Mouse (Mus musculus): ENCODE data around the gene Kcnh1. TPM values are rescaled to one million over a fixed set of nuclear protein-coding genes. Genes with fewer than 3 reads are reported as not detected.

Kcnh1 gene
- polyA plus RNA-seq, 1 experiment from 2014 or later = not detected

GRCm38 (mm10) chr1:192406589-192406988 is 216.0 kb downstream of the Kcnh1 start:
- Histone ChIP-seq H3K9ac (no peak overlapping the region), H3K27ac (replicated peaks) (no peak overlapping the region), H3K36me3 (replicated peaks) (no peaks in the 10 kb centered on the region), H3K9me3 (replicated peaks) (no peaks in the 10 kb centered on the region), H3K27me3 (peaks cover 16% of the 10 kb centered on the region; the same call in 1 of the 2 replicates), H3K4me2 (no peak overlapping the region), H3K4me1 (replicated peaks) (no peaks in the 10 kb centered on the region), H3K4me3 (replicated peaks) (no peak overlapping the region)
- WGBS (ENCODE audit: insufficient replicate concordance) = 68% methylated on average over 5 of the region's 5 CpGs
- no peak for ATAC-seq (ENCODE audit: insufficient read depth)

- H3K27me3 ChIP-seq = peaks cover 5% of the 10 kb centered on the region; the same call in 1 of the 2 replicates
- H3K36me3 ChIP-seq (replicated peaks) = no peaks in the 10 kb centered on the region
- ATAC-seq (ENCODE audit: insufficient read depth) = no peak
- no peak overlapping the region for H3K9ac ChIP-seq
- 41% methylated on average over 3 of the region's 3 CpGs for WGBS (ENCODE audit: insufficient replicate concordance)
- H3K4me3 ChIP-seq (replicated peaks) = no peak overlapping the region
- no peak overlapping the region for H3K4me2 ChIP-seq
- no peaks in the 10 kb centered on the region for H3K9me3 ChIP-seq (replicated peaks)
- H3K4me1 ChIP-seq (replicated peaks) = no peaks in the 10 kb centered on the region
- no peak overlapping the region for H3K27ac ChIP-seq (replicated peaks)
These were observed 225.2 kb downstream of the Kcnh1 start for GRCm38 (mm10) chr1:192415813-192416212.

- H3K4me3 ChIP-seq (replicated peaks) = no peak overlapping the region
- no peak overlapping the region for H3K9ac ChIP-seq
- peaks cover 5% of the 10 kb centered on the region; the same call in 1 of the 2 replicates for H3K27me3 ChIP-seq
- no peak overlapping the region for H3K27ac ChIP-seq (replicated peaks)
- H3K4me2 ChIP-seq = no peak overlapping the region
- no peaks in the 10 kb centered on the region for H3K4me1 ChIP-seq (replicated peaks)
- H3K36me3 ChIP-seq (replicated peaks) = no peaks in the 10 kb centered on the region
- WGBS (ENCODE audit: insufficient replicate concordance) = 59% methylated on average over 9 of the region's 9 CpGs
- ATAC-seq (ENCODE audit: insufficient read depth) = no peak
- no peaks in the 10 kb centered on the region for H3K9me3 ChIP-seq (replicated peaks)
These were observed 225.8 kb downstream of the Kcnh1 start for GRCm38 (mm10) chr1:192416241-192416821.

- Histone ChIP-seq H3K4me2 (no peak overlapping the region), H3K4me1 (replicated peaks) (no peaks in the 10 kb centered on the region), H3K4me3 (replicated peaks) (no peak overlapping the region), H3K27me3 (no peaks in the 10 kb centered on the region), H3K9ac (no peak overlapping the region), H3K9me3 (replicated peaks) (no peaks in the 10 kb centered on the region), H3K36me3 (replicated peaks) (no peaks in the 10 kb centered on the region), H3K27ac (replicated peaks) (no peak overlapping the region)
- ATAC-seq (ENCODE audit: insufficient read depth) = no peak
- 58% methylated on average over 5 of the region's 5 CpGs for WGBS (ENCODE audit: insufficient replicate concordance)
These were observed 228.6 kb downstream of the Kcnh1 start for GRCm38 (mm10) chr1:192419176-192419575.

GRCm38 (mm10) chr1:192421377-192422166 is 231.0 kb downstream of the Kcnh1 start:
- no peak for ATAC-seq (ENCODE audit: insufficient read depth)
- Histone ChIP-seq H3K9me3 (replicated peaks) (no peaks in the 10 kb centered on the region), H3K36me3 (replicated peaks) (no peaks in the 10 kb centered on the region), H3K27me3 (no peaks in the 10 kb centered on the region), H3K27ac (replicated peaks) (no peak overlapping the region), H3K4me1 (replicated peaks) (no peaks in the 10 kb centered on the region), H3K4me3 (replicated peaks) (no peak overlapping the region), H3K4me2 (no peak overlapping the region), H3K9ac (no peak overlapping the region)
- 68% methylated on average over 14 of the region's 14 CpGs for WGBS (ENCODE audit: insufficient replicate concordance)

- Histone ChIP-seq H3K27me3 (no peaks in the 10 kb centered on the region), H3K36me3 (replicated peaks) (no peaks in the 10 kb centered on the region), H3K4me1 (replicated peaks) (no peaks in the 10 kb centered on the region), H3K9ac (no peak overlapping the region), H3K27ac (replicated peaks) (no peak overlapping the region), H3K4me2 (no peak overlapping the region), H3K9me3 (replicated peaks) (no peaks in the 10 kb centered on the region), H3K4me3 (replicated peaks) (no peak overlapping the region)
- 62% methylated on average over 2 of the region's 2 CpGs for WGBS (ENCODE audit: insufficient replicate concordance)
- no peak for ATAC-seq (ENCODE audit: insufficient read depth)
These were observed 240.8 kb downstream of the Kcnh1 start for GRCm38 (mm10) chr1:192431423-192431822.

GRCm38 (mm10) chr1:192435503-192435902 is 244.9 kb downstream of the Kcnh1 start:
- Histone ChIP-seq H3K27me3 (no peaks in the 10 kb centered on the region; the same call in 1 of the 2 replicates), H3K4me2 (no peak overlapping the region), H3K4me3 (replicated peaks) (no peak overlapping the region), H3K36me3 (replicated peaks) (no peaks in the 10 kb centered on the region), H3K9me3 (replicated peaks) (no peaks in the 10 kb centered on the region), H3K27ac (replicated peaks) (no peak overlapping the region), H3K4me1 (replicated peaks) (no peaks in the 10 kb centered on the region), H3K9ac (no peak overlapping the region)
- 65% methylated on average over 2 of the region's 2 CpGs for WGBS (ENCODE audit: insufficient replicate concordance)
- no peak for ATAC-seq (ENCODE audit: insufficient read depth)

- no peaks in the 10 kb centered on the region for H3K4me1 ChIP-seq (replicated peaks)
- no peak overlapping the region for H3K27ac ChIP-seq (replicated peaks)
- H3K27me3 ChIP-seq = no peaks in the 10 kb centered on the region; the same call in 1 of the 2 replicates
- no peak overlapping the region for H3K4me2 ChIP-seq
- H3K36me3 ChIP-seq (replicated peaks) = no peaks in the 10 kb centered on the region
- H3K4me3 ChIP-seq (replicated peaks) = no peak overlapping the region
- no peaks in the 10 kb centered on the region for H3K9me3 ChIP-seq (replicated peaks)
- 48% methylated on average over 6 of the region's 6 CpGs for WGBS (ENCODE audit: insufficient replicate concordance)
- no peak overlapping the region for H3K9ac ChIP-seq
- ATAC-seq (ENCODE audit: insufficient read depth) = no peak
These were observed 248.7 kb downstream of the Kcnh1 start for GRCm38 (mm10) chr1:192439151-192439837.

- Histone ChIP-seq H3K4me2 (no peak overlapping the region), H3K27ac (replicated peaks) (no peak overlapping the region), H3K27me3 (no peaks in the 10 kb centered on the region; the same call in 1 of the 2 replicates), H3K36me3 (replicated peaks) (no peaks in the 10 kb centered on the region), H3K4me3 (replicated peaks) (no peak overlapping the region), H3K9ac (no peak overlapping the region), H3K9me3 (replicated peaks) (no peaks in the 10 kb centered on the region), H3K4me1 (replicated peaks) (no peaks in the 10 kb centered on the region)
- ATAC-seq (ENCODE audit: insufficient read depth) = no peak
- 62% methylated on average over 5 of the region's 5 CpGs for WGBS (ENCODE audit: insufficient replicate concordance)
These were observed 252.3 kb downstream of the Kcnh1 start for GRCm38 (mm10) chr1:192442772-192443445.

GRCm38 (mm10) chr1:192443998-192444657 is 253.6 kb downstream of the Kcnh1 start:
- Histone ChIP-seq H3K9me3 (replicated peaks) (no peaks in the 10 kb centered on the region), H3K36me3 (replicated peaks) (no peaks in the 10 kb centered on the region), H3K4me1 (replicated peaks) (no peaks in the 10 kb centered on the region), H3K27me3 (no peaks in the 10 kb centered on the region; the same call in 1 of the 2 replicates), H3K4me2 (no peak overlapping the region), H3K4me3 (replicated peaks) (no peak overlapping the region), H3K27ac (replicated peaks) (no peak overlapping the region), H3K9ac (no peak overlapping the region)
- WGBS (ENCODE audit: insufficient replicate concordance) = 66% methylated on average over 20 of the region's 20 CpGs
- no peak for ATAC-seq (ENCODE audit: insufficient read depth)

All from liver, embryonic 15.5 days (tissue).